Mouse (Mus musculus): Measurements from ENCODE around the gene Tecpr1. TPM values are rescaled to one million over a fixed set of nuclear protein-coding genes. Genes with fewer than 3 reads are reported as not detected.
A peak's percentile ranks its signal among the peaks of the same experiment; 100 is the strongest.

Tecpr1 gene
- polyA plus RNA-seq, 1 experiment from 2014 or later, result 16.6 TPM

DNA sequence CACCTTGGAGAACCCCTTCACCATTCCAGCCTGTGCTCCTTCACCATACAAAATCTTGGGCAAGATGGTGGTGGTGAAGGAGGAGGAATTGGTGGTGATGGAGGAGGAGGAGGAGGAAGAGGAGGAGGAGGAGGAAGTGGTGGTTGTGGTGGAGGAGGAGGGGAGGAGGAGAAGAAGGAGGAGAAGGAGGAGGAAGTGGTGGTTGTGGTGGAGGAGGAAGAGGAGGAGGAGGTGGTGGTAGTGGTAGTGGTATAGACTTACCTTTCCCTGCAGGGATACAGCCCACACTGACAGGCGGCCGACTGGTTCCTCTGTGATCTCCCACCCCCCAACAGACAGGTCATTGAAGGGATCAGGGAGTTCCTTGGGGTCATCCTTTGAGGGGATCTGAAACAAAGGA, 7.4 kb downstream of the Tecpr1 start:
- Histone ChIP-seq H3K27me3 (ENCODE audit: control insufficient read depth, insufficient read depth, low read length) (no peaks in the 10 kb centered on the region), H3K4me1 (replicated peaks; ENCODE audit: control insufficient read depth, insufficient read depth, low read length) (no peaks in the 10 kb centered on the region), H3K27ac (ENCODE audit: low read depth, low read length) (no peak overlapping the region), H3K4me2 (replicated peaks; ENCODE audit: low read depth, low read length) (no peak overlapping the region), H3K9ac (ENCODE audit: low read depth, low read length) (no peak overlapping the region), H3K4me3 (ENCODE audit: low read depth, low read length) (no peak overlapping the region), H3K9me3 (ENCODE audit: control insufficient read depth, low read length) (no peaks in the 10 kb centered on the region), H3K36me3 (ENCODE audit: control insufficient read depth, insufficient read depth, low read length) (no peaks in the 10 kb centered on the region)
- DNase-seq (ENCODE audit: low spot score) (no peak), ATAC-seq (ENCODE audit: low FRiP score) (no peak)
- 78% methylated on average over 2 of the region's 2 CpGs for WGBS

DNA sequence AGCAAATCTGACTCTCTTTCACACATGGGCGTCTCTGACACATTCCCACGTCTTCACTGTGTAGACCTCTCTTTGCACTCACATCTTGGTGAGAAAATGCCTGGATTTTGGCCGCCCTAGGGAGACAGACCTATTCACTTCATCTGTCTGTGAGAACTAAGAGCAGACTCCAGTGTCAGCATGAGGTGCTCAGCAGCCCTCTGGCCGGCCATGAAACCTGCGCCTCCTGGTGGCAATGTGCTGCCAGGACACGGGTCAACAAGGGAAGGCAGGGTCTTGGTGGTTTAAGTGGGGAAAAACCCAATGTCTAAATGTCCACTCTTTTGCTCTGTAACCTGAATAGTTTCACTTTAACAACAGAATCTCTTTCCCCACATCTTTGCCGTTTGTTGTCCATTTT, 9.0 kb downstream of the Tecpr1 start:
- H3K27me3 ChIP-seq (ENCODE audit: control insufficient read depth, insufficient read depth, low read length), result no peaks in the 10 kb centered on the region
- no peak for ATAC-seq (ENCODE audit: low FRiP score)
- peak; percentile 81 for DNase-seq (ENCODE audit: low spot score)
- H3K9me3 ChIP-seq (ENCODE audit: control insufficient read depth, low read length), result no peaks in the 10 kb centered on the region
- no peaks in the 10 kb centered on the region for H3K4me1 ChIP-seq (replicated peaks; ENCODE audit: control insufficient read depth, insufficient read depth, low read length)
- H3K9ac ChIP-seq (ENCODE audit: low read depth, low read length), result no peak overlapping the region
- H3K36me3 ChIP-seq (ENCODE audit: control insufficient read depth, insufficient read depth, low read length), result no peaks in the 10 kb centered on the region
- WGBS, result 29% methylated on average over 7 of the region's 7 CpGs
- no peak overlapping the region for H3K4me3 ChIP-seq (ENCODE audit: low read depth, low read length)
- no peak overlapping the region for H3K4me2 ChIP-seq (replicated peaks; ENCODE audit: low read depth, low read length)
- H3K27ac ChIP-seq (ENCODE audit: low read depth, low read length), result no peak overlapping the region

- Histone ChIP-seq H3K27ac (ENCODE audit: low read depth, low read length) (no peak overlapping the region), H3K4me2 (replicated peaks; ENCODE audit: low read depth, low read length) (no peak overlapping the region), H3K36me3 (ENCODE audit: control insufficient read depth, insufficient read depth, low read length) (peaks cover 2% of the 10 kb centered on the region; the same call in 1 of the 2 replicates), H3K9me3 (ENCODE audit: control insufficient read depth, low read length) (no peaks in the 10 kb centered on the region), H3K27me3 (ENCODE audit: control insufficient read depth, insufficient read depth, low read length) (no peaks in the 10 kb centered on the region), H3K4me1 (replicated peaks; ENCODE audit: control insufficient read depth, insufficient read depth, low read length) (no peaks in the 10 kb centered on the region), H3K4me3 (ENCODE audit: low read depth, low read length) (no peak overlapping the region), H3K9ac (ENCODE audit: low read depth, low read length) (no peak overlapping the region)
- WGBS, result 61% methylated on average over 11 of the region's 11 CpGs
- ATAC-seq (ENCODE audit: low FRiP score) (no peak), DNase-seq (ENCODE audit: low spot score) (peak; percentile 71)
Measured at GRCm38 (mm10) chr5:144207478-144207877, 15.9 kb downstream of the Tecpr1 start.

GRCm38 (mm10) chr5:144206069-144206468, 17.3 kb downstream of the Tecpr1 start:
- Histone ChIP-seq H3K27me3 (ENCODE audit: control insufficient read depth, insufficient read depth, low read length) (no peaks in the 10 kb centered on the region), H3K4me2 (replicated peaks; ENCODE audit: low read depth, low read length) (no peak overlapping the region), H3K4me3 (ENCODE audit: low read depth, low read length) (no peak overlapping the region), H3K9me3 (ENCODE audit: control insufficient read depth, low read length) (no peaks in the 10 kb centered on the region), H3K4me1 (replicated peaks; ENCODE audit: control insufficient read depth, insufficient read depth, low read length) (no peaks in the 10 kb centered on the region), H3K9ac (ENCODE audit: low read depth, low read length) (no peak overlapping the region), H3K36me3 (ENCODE audit: control insufficient read depth, insufficient read depth, low read length) (peaks cover 5% of the 10 kb centered on the region), H3K27ac (ENCODE audit: low read depth, low read length) (no peak overlapping the region)
- ATAC-seq (ENCODE audit: low FRiP score) (no peak), DNase-seq (ENCODE audit: low spot score) (no peak)
- 95% methylated on average over 15 of the region's 15 CpGs for WGBS

DNA sequence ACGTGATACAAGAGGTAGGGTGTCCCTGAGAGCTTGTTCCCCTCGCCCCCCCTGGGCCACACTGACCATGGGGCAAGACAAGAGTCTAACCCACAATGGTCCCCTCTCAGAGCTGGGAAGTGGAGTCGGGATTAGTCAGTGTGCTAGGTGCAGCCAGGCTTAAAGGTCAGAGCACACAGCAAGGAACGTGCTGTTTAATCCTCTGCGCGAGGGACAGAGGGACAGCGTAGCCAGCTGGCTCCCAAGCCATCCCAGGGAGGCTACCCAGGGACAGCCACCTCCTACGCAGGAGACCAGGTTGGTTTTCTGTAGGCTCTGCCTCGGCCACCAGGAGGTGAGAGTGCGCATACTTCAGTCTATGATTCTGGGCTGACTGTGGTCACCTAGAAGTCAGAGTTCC, 18.5 kb downstream of the Tecpr1 start:
- no peak overlapping the region for H3K4me3 ChIP-seq (ENCODE audit: low read depth, low read length)
- H3K4me1 ChIP-seq (replicated peaks; ENCODE audit: control insufficient read depth, insufficient read depth, low read length), result no peaks in the 10 kb centered on the region
- 79% methylated on average over 10 of the region's 10 CpGs for WGBS
- no peak overlapping the region for H3K27ac ChIP-seq (ENCODE audit: low read depth, low read length)
- peaks cover 5% of the 10 kb centered on the region for H3K36me3 ChIP-seq (ENCODE audit: control insufficient read depth, insufficient read depth, low read length)
- no peak for ATAC-seq (ENCODE audit: low FRiP score)
- no peak overlapping the region for H3K9ac ChIP-seq (ENCODE audit: low read depth, low read length)
- no peak for DNase-seq (ENCODE audit: low spot score)
- no peaks in the 10 kb centered on the region for H3K27me3 ChIP-seq (ENCODE audit: control insufficient read depth, insufficient read depth, low read length)
- no peaks in the 10 kb centered on the region for H3K9me3 ChIP-seq (ENCODE audit: control insufficient read depth, low read length)
- H3K4me2 ChIP-seq (replicated peaks; ENCODE audit: low read depth, low read length), result no peak overlapping the region

DNA sequence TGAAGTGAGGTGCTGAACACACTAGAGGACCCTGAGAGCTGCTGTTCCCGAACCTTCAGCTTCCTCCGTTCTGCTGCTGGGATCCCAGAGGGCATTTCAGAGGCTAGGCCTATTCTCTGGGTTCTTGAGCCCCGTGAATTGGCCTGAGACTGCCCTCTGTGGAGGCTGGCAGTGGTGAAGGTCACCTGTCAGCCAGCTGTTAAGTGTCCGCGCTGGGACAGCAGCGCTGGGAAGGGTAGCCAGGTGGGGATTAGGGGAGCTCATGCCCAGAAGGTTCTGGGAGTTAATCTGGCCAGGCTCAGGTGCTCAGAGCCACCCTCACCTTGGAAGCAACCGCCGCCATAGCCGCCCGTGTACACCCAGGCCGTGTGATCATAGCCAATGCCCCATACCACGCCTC, 19.1 kb downstream of the Tecpr1 start:
- H3K9ac ChIP-seq (ENCODE audit: low read depth, low read length), result no peak overlapping the region

GRCm38 (mm10) chr5:144203398-144203959, 19.9 kb downstream of the Tecpr1 start:
- Histone ChIP-seq H3K4me2 (replicated peaks; ENCODE audit: low read depth, low read length) (no peak overlapping the region), H3K27ac (ENCODE audit: low read depth, low read length) (no peak overlapping the region), H3K4me1 (replicated peaks; ENCODE audit: control insufficient read depth, insufficient read depth, low read length) (no peaks in the 10 kb centered on the region), H3K9ac (ENCODE audit: low read depth, low read length) (no peak overlapping the region), H3K36me3 (ENCODE audit: control insufficient read depth, insufficient read depth, low read length) (peaks cover 5% of the 10 kb centered on the region), H3K4me3 (ENCODE audit: low read depth, low read length) (no peak overlapping the region), H3K9me3 (ENCODE audit: control insufficient read depth, low read length) (no peaks in the 10 kb centered on the region), H3K27me3 (ENCODE audit: control insufficient read depth, insufficient read depth, low read length) (no peaks in the 10 kb centered on the region)
- WGBS, result 92% methylated on average over 10 of the region's 10 CpGs
- DNase-seq (ENCODE audit: low spot score) (no peak), ATAC-seq (ENCODE audit: low FRiP score) (no peak)

More for the DNA sequence above, 19.1 kb downstream of the Tecpr1 start:
- Histone ChIP-seq H3K4me1 (replicated peaks; ENCODE audit: control insufficient read depth, insufficient read depth, low read length) (no peaks in the 10 kb centered on the region), H3K27me3 (ENCODE audit: control insufficient read depth, insufficient read depth, low read length) (no peaks in the 10 kb centered on the region), H3K4me3 (ENCODE audit: low read depth, low read length) (no peak overlapping the region), H3K36me3 (ENCODE audit: control insufficient read depth, insufficient read depth, low read length) (peaks cover 5% of the 10 kb centered on the region), H3K9me3 (ENCODE audit: control insufficient read depth, low read length) (no peaks in the 10 kb centered on the region), H3K4me2 (replicated peaks; ENCODE audit: low read depth, low read length) (no peak overlapping the region), H3K27ac (ENCODE audit: low read depth, low read length) (no peak overlapping the region)
- DNase-seq (ENCODE audit: low spot score) (no peak), ATAC-seq (ENCODE audit: low FRiP score) (no peak)
- 95% methylated on average over 12 of the region's 12 CpGs for WGBS

GRCm38 (mm10) chr5:144202430-144202829, 21.0 kb downstream of the Tecpr1 start:
- H3K36me3 ChIP-seq (ENCODE audit: control insufficient read depth, insufficient read depth, low read length), result peaks cover 5% of the 10 kb centered on the region
- 93% methylated on average over 6 of the region's 6 CpGs for WGBS
- H3K27me3 ChIP-seq (ENCODE audit: control insufficient read depth, insufficient read depth, low read length), result no peaks in the 10 kb centered on the region
- no peak overlapping the region for H3K4me2 ChIP-seq (replicated peaks; ENCODE audit: low read depth, low read length)
- H3K9me3 ChIP-seq (ENCODE audit: control insufficient read depth, low read length), result no peaks in the 10 kb centered on the region
- ATAC-seq (ENCODE audit: low FRiP score), result no peak
- H3K4me3 ChIP-seq (ENCODE audit: low read depth, low read length), result no peak overlapping the region
- H3K9ac ChIP-seq (ENCODE audit: low read depth, low read length), result no peak overlapping the region
- H3K4me1 ChIP-seq (replicated peaks; ENCODE audit: control insufficient read depth, insufficient read depth, low read length), result no peaks in the 10 kb centered on the region
- DNase-seq (ENCODE audit: low spot score), result no peak
- H3K27ac ChIP-seq (ENCODE audit: low read depth, low read length), result no peak overlapping the region

DNA sequence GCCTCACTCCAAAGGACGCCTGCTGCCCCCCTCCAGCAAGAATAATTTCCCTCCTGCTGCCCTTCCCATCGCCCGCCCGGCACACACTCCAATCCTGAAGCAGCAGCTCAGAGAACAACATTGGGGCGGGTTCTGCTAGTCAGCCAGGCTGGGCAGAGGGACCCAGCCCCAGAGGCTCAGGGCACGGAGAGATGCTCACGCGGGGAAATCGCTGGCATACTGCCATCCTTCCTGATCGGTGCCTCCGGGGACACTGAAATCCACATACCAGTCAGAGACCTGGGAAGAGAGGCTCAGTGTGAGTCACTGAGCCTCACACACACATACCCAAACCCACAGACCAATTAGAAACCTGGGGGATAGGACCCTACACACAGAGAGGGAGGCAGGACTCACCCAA, 22.8 kb downstream of the Tecpr1 start:
- H3K27me3 ChIP-seq (ENCODE audit: control insufficient read depth, insufficient read depth, low read length), result no peaks in the 10 kb centered on the region
- no peaks in the 10 kb centered on the region for H3K4me1 ChIP-seq (replicated peaks; ENCODE audit: control insufficient read depth, insufficient read depth, low read length)
- H3K27ac ChIP-seq (ENCODE audit: low read depth, low read length), result no peak overlapping the region
- H3K4me3 ChIP-seq (ENCODE audit: low read depth, low read length), result no peak overlapping the region
- peaks cover 2% of the 10 kb centered on the region for H3K36me3 ChIP-seq (ENCODE audit: control insufficient read depth, insufficient read depth, low read length)
- no peak for ATAC-seq (ENCODE audit: low FRiP score)
- 92% methylated on average over 11 of the region's 11 CpGs for WGBS
- no peaks in the 10 kb centered on the region for H3K9me3 ChIP-seq (ENCODE audit: control insufficient read depth, low read length)
- H3K4me2 ChIP-seq (replicated peaks; ENCODE audit: low read depth, low read length), result no peak overlapping the region
- H3K9ac ChIP-seq (ENCODE audit: low read depth, low read length), result no peak overlapping the region
- DNase-seq (ENCODE audit: low spot score), result no peak

Data from hindbrain, embryonic 11.5 days (tissue).